Mouse (Mus musculus) activated CD4-positive, CD25-positive, alpha-beta regulatory T cell, adult 4 months (primary cell): ENCODE data around the gene Gm49361. TPM values are rescaled to one million over a fixed set of nuclear protein-coding genes. Genes with fewer than 3 reads are reported as not detected.
"Not testable (repeated sequence)": the region's sequence is repeated elsewhere in the genome, so short reads cannot be mapped to it uniquely, and the experiment has no call there.

ENCODE experiments used
- ATAC-seq: one replicate; pipeline ENCODE4 v1.8.0; 2017
- polyA plus RNA-seq, 2 experiments: library from polyadenylated mRNA; unstranded; fragments of 100-300 nt; shearing (Covaris generic); gene quantifications; one replicate each; pipeline ENCODE4 v1.2.1; 2017

The Gm49361 gene
- polyA plus RNA-seq, 2 experiments from 2014 or later = not detected

DNA sequence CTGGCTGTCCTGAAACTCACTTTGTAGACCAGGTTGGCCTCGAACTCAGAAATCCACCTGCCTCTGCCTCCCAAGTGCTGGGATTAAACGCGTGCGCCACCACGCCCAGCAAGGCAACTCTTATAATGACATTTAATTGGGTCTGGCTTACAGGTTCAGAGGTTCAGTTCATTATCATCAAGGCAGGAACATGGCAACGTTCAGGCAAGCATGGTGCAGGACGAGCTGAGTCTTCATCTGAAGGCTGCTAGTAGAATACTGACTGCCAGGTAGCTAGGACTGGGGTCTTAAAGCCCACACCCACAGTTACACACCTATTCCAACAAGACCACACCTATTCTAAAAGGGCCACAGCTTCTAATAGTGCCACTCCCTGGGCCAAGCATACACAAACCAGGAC is 57.8 kb downstream of the Gm49361 start:
- ATAC-seq = not testable (repeated sequence)

DNA sequence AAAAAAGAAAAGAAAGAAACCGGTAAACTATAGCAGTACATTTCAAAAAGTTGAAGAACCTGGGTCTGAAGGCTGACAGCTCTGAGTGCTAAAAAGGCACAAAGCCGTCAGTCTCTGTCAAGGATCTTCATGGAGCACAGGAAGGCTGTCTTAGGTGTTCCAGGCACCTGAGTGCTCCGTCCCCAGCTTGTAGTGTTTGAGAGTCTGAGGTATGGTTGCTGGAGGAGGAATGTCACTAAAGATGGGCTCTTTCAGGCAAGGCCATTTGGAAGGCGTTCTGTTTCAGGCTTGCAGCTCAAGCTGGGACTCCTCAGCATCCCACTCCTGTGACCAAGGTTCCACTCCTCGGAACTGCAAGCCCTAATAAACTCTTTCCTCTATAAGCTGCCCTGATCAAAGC is 58.5 kb downstream of the Gm49361 start:
- no peak for ATAC-seq

DNA sequence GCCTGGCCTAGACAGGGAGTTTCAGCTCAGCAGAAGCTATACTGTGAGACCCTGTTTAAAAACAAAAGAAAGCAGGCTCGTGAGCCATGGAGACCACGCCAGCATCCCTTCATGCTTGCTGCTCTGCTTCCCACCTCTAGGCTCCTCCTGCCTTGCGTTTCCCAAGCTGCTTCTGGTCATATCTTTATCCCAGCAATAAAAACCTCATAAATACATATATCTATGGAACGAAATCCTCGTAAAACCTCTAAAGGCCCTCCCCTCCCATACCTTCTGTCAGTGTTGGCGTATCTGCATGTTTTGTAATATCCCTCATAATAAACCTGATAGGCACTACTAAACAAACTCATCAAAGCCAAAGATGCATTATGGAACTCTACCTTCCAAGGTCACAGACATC is 59.3 kb downstream of the Gm49361 start:
- ATAC-seq = no peak

DNA sequence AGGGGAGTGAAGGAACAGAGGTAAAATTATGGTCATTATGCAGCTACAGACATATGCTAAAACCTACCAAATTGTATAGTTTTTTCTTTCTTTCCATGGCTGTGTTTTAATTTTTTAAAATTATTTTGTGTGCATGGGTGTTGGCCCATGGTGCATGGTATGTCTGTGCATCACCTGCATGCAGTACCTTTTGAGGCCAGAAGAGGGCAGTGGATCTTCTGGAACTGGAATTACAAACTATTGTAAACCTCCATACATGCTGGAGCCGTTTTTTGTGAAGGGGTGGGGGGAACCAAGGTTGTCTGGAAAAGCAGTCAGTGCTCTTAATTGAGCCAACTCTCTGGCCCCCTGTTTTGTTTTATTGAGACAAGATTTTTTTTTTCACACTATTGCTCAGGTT is 61.3 kb downstream of the Gm49361 start:
- peak; percentile 50 for ATAC-seq

DNA sequence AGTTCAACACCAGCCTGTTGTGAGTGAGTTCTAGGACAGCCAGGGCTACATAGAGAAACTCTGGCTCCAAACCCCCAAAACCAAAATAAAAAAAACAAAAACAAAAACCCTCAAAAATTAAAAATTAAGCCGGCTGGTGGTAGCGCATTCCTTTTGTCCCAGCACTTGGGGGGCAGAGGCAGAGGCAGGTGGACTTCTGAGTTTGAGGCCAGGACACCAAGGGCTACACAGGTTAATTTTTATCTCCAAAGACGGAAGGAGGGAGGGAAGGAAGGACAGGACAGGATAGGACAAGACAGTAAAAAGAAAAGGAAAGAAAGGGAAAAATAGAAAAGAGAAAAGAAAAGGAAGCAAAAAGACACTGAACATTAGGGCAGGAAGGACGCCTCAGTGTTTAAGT is 63.2 kb downstream of the Gm49361 start:
- no peak for ATAC-seq

DNA sequence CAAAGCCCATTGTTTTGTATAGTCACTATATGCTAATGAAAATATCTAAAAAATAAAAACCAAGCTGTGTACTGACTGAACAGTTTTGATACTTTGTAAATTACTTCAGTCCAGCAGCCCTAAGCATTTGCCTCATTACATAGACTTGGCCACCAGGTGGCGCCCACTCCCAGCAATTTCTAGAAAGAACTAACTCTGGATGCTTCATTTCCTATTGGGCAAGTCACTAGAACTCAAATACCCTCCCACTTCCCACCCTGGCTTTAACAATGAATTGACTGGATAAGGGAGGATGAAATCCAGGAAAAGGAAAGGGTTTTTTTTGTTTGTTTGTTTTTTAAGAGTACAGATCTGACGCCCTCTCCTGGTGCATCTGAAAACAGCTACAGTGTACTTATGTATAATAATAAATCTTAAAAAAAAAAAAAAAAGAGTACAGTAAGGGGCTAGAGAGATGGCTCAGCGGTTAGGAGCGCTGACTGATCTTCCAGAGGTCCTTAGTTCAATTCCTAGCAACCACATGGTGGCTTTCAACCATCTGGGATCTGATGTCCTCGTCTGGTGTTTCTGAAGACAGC is 65.9 kb downstream of the Gm49361 start:
- ATAC-seq = peak; percentile 60

DNA sequence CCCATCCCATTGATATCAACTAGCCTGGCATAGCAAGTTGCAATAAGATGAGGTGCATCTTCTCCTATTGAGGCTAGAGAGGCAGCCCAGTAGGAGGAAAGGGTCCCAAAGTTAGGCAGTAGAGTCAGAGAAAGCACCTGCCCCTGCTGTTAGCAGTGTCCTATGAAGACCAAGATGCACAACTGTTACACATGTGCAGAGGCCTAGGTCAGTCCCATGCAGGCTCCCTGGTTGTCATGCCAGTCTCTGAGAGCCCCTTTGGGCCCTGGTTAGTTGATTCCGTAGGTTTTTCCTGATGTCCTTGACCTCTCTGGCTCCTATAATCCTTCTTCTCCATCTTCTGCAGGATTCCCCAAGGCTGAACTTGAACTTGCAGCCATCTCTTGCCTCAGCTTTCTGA is 66.4 kb downstream of the Gm49361 start:
- ATAC-seq = no peak

DNA sequence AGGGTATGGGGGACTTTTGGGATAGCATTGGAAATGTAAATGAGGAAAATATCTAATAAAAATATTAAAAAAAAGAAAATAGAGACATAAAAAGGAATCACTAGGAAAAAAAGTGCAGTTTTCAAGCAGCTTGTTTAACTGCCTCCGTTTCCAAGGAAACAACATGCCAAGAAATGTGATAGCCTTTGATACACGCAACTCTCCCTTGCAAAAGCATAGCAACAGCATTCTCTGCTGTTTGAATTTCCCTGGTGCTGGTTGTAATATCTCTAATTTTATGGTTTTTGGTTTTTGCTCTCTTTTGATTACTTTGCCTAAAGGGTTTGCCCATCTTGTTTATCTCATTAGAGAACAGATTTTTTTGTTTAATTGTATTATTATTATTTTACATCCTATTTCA is 70.4 kb downstream of the Gm49361 start:
- no peak for ATAC-seq

DNA sequence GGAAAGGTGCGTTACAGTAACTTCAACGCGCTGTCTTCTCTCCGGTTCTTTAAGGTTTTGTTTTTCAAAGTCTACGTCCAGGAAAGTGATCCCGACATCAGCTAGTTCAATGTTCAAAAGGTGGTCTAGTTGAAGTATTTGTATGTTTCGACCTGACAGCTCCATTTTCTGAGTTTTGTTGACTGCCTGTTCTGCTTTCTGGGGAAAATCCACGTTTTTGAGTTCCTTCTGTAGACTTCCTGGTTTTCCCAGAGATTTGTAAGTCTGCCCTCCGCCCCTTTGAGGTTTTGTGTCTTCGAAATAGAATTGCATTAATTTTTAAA is 80.3 kb downstream of the Gm49361 start:
- ATAC-seq = no peak

DNA sequence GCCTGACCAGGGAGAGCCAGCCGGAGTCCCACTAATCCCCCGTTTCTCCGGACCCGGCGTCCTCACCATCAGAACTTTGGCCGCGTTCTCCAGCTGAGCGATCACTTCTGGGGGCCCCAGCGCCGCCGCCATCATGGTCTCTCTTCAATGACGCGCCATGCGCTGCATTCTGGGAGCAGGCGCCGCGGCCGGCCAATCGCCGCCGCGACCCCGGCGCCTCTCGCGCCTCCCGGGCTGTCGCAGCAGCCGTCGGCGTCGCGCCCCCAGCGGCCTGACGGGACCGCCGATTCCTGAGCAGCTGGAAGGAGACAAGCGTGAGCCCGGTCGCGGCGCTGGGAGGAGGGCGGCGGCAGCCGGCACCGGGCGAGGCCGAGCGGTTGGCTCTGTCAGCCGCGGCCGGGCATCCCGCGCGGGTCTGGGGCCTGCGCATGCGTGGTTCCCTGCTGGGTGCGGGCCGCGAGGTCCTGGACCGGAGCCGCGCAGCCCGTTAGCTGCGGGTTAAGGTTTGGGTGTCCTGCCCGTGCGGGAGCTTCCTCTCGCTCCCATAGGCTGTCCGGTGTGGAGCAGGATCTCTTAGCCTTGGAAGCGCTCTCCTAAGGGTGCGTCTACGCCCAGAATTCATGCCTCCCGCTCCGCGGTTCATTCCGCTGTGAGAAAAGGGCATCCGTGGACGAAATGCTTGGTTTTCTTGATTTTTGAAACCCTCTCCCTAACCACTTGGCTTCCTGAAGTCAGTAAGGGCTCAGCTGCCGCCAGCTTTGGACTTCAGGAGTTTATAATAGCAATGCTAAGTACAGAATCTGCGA is 80.9 kb downstream of the Gm49361 start, which contains the start of gene Xpo4:
Gene Xpo4, minus strand, starts transcription at position 609 of the 806 bp plus-strand sequence.
- ATAC-seq = peak; percentile 92

DNA sequence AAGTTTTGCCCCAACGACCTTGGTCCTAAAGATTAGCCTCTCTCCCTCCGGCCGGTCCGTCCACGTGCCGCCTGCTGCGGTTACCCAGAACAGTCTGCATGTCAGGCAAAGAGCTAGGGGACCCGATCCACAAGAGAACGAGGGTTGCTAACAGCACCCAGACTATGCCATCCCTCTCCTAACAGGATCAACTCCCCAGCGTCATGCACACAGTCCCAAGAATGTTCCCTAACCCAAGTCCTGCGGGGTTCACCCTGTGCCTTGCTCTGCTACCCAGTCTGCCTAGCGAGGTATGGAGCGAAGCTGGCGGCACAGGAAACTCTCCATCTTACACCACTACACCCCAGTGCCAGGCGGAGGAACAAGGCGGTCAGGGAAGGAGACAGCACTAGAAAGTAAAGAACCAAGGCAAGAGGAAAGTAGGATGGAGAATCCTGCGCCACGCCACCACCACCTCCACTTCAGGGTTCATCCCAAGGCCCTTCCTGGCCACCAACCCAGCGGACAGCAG is 81.5 kb downstream of the Gm49361 start:
- ATAC-seq = peak; percentile 43

DNA sequence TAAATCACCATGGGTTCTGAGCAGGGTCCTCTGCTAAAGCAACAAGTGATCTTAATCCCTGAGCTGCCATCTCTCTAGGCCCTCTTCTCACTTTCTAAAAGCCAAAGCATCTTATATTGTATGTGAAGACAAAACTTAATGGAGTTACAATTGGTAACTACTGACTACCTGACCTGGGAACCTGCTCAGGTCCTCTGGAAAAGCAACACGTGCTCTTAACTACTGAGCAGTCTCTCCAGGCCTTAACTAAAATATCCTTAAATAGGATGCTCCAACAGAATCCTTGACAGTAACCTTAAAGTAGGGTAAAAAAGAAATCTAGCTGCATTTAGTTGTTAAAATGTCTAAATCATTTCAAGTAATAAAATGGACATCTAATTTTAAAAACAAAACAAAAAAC is 82.3 kb downstream of the Gm49361 start:
- no peak for ATAC-seq

DNA sequence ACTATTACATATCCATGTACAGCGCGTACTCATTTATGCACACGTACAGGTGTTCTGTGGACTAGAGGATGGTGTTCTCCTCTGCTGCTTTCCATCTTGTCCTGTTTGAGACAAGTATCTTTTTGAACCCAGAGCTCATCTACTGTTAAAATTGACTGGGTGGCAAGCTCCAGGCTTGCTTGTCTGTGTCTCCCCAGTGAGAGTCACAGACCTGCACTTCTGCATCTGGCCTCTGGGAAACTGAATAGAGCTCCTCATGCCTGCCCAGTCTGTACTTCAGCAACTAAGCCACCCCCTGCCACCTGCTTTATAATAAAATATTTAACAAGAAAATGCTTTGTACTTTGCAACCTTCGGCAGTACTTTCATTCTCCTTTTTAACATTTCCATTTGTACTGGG is 87.6 kb downstream of the Gm49361 start:
- ATAC-seq = no peak

DNA sequence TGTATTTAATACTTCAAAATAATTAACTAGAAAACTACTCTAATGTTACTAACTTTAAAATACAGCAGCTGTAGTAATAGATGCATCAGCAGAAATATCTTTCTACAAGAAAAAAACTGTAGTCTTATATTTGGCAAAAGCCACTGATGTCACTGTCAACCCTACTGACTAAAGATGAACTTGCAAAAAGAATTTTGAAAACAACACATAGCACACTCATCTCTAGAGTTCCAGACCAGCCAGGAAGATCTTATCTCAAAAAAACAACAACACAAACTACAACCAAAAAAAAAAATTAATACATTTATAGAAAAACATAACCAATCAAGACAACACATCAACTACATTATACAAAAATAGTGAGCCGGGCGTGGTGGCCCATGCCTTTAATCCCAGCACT is 88.4 kb downstream of the Gm49361 start:
- ATAC-seq = no peak

DNA sequence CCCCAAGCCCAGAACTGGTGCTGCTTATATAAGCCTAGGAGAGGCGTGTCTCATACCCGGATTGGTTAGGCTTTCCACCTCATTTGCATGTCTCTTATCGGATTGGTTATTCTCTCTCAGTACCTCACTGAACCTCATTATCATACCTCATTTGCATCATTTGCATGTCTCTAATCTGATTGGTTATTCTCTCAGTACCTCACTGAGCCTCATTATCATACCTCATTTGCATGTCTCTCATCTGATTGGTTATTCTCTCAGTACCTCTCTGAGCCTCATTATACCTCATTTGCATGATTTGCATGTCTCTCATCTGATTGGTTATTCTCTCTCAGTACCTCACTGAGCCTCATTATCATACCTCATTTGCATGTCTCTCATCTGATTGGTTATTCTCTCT is 89.4 kb downstream of the Gm49361 start:
- ATAC-seq = not testable (repeated sequence)

DNA sequence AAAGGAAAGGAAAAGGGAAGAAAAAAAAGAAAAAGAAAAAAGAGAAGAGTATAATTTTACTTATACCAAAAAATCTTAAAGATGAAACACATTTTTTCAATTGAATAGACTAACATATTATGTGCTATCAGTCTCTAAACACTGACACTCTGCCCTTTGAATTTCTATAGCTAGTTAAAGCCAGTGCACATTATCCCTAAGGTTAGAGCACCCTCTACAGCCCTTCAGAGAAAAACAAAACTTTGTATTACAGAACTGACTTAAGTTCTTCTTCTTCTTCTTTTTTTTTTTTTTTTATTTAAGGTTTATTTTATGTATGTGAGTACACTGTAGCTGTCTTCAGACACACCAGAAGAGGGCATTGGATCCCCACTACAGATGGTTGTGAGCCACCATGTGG is 96.4 kb downstream of the Gm49361 start:
- ATAC-seq = no peak

DNA sequence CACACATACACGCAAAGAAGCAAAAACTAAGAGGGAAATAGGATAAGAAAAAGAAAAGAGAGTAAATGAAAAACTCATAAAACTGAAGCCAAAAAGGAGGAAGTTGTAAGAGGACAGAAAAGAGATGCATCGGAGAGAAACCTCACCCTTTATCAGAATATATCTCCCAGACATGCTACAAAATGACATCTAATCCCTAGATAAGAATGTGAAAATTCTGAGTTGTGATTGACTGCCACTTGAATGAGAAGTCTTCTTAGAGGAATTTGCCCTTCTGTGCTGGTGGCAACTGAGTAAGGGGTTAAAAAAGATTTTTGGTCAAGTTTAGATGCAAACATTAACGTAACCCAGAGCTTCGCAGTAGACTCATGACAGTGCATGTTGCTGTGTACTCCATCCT is 99.7 kb downstream of the Gm49361 start:
- no peak for ATAC-seq

DNA sequence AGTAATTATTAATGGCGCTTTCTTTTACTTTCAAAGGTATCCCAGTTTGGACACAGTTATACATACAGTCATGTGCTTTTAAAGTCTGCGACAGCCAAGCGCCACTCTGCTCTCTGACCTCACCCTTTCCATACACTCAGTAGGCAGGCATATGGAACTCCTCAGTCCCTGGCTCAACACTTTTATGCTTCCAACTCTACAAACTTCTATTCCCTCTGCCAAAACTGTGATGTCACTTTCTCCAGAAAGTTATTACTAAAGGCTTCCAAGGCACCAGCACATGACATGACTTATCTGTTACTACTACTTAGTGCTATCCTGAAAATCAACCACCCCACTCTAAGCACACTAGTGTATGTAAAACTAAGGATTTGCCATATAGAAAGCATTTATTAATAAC is 106.8 kb downstream of the Gm49361 start:
- no peak for ATAC-seq

DNA sequence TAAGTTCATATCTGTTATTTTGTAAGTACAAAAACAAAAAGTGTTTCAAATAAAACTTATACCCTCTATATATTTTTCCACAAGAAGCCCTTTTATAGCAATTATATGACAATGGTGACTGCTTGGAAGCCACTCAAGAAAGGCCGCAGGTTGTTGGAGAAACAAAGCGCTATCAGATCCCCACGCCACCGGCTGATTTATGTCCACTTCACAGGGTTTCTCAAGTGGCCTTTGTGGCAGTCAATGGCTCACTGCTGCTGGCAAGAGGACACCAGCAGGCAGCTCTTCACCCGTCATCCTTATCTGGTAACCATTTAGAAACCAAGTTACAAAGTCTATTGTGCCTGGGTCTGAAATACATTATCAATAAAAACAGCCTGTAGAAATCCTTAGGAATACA is 111.8 kb downstream of the Gm49361 start:
- no peak for ATAC-seq

DNA sequence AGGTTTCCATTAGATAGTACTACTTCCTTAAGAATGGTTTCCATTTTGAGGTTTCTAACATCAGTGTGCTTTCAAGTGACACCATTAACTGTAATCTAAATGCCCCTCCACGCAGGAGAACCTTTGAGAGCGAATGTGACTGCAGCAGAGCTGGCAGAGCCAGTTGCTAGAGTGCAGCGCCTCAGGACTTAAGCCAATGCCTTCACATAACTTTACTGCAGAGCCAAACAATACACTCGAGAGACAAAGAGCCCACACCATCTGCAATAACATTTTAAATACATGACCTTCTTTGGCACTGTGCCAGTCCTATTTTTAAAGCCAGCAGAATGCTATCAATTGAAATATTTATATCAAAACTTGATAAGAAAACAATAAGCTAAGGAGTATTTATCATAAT is 116.3 kb downstream of the Gm49361 start:
- no peak for ATAC-seq

DNA sequence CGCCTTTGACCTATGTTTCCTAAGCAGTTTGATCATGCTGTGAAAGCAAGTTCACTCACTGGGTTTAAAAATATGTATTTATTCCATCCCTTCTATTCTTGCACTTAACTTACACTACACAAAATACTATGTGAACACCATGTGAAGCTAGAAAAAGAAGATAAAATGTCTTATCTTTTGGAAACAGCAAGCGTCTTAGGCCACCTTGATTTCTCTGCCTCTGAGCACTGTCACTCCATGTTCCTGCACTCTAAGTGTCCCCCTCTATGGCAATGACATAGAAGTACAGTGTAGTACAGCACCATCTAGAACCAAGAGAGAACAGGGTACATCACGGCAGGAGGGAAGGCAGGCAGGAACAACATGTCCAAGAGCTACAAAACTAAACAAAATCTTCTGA is 123.0 kb downstream of the Gm49361 start:
- no peak for ATAC-seq

DNA sequence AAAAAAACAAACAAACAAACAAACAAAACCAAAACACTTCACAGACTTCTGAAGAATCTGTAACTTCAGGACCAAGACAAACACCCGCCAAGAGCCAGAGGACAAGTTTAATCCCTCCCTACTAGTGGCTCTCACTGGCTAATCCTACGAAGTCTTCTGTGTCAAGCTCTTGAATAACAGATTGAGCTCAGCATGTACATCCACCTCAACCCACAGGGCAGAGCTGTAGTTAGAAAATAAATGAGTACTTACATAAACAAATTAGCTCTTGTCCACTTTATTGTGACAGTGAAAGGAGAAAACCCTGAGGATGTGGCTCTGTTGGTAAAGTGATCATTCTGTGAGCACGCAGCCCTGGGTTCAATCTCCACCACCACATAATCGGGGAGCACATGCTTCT is 124.2 kb downstream of the Gm49361 start:
- no peak for ATAC-seq

DNA sequence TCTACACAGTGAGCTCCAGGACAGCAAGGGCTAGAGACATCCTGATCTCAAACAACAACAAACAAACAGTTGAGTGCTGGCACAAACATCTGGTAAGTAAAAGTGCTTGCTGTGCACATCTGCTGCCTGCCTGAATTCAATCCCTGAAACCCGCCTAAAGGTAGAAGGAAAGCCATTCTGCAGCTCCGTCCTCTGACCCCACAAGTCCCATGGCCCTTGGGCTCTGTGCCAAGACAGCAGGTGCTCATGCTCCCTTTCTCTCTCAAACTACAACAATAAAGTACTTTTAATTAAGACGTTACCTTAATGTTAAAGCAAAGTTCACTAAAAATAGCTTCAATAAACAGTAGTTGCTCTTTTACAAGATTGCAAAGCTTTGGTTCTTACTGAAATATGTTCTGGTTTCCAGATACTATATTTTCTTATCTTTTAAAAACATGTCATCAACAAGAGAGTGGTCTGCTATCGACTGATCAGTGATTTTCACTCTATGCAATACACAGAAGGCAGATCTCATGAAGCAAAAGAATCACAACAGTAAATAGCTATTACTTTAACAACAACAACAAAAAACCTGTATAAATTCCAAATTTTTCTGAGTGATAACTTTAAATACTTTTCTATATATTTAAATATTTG is 125.2 kb downstream of the Gm49361 start:
- ATAC-seq = no peak

DNA sequence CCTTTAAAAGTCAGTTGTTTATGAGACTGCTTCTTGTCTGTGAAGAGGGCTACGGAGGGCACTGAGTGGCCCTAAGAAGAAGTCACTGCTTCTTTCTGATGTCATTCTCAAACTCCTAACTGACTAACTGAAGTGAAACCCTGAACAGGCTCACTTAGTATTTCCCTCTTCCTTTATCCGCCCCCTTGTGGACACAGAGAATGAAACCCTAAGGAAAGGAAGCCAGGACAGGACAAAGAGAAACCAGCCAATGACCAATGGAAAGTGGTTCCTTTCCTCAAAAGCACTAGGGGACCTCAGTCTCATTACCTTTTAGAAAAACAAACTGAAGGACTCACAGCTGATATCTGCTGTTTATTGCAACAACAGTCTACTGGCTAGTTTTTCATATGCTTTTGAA is 126.4 kb downstream of the Gm49361 start:
- ATAC-seq = peak; percentile 33
